Mouse (Mus musculus) forebrain, postnatal 0 days (tissue): ENCODE measurements around the gene Gigyf2. TPM values are rescaled to one million over a fixed set of nuclear protein-coding genes. Genes with fewer than 3 reads are reported as not detected.

ENCODE experiments used
- ATAC-seq: fragments of 200-750 bp; cut with Nextera tagmentation; 2 replicates; pipeline ENCODE4 v1.8.0; 2017; ENCODE audit warnings: mild to moderate bottlenecking, moderate library complexity
- DNase-seq: peaks from one replicate; pipeline ENCODE4 v3.0.0-alpha.2; 2015
- H3K27ac ChIP-seq: fragments of 300-500 bp; sonication (generic); 2 replicates; pipeline ENCODE4 v1.5.1; 2014; ENCODE audit warnings: low read depth, mild to moderate bottlenecking, antibody characterized with exemption, low read length, moderate library complexity, mixed read lengths
- H3K27me3 ChIP-seq: fragments of 300-500 bp; sonication (generic); 2 replicates; pipeline ENCODE4 v1.6.1; 2014; ENCODE audit warnings: mild to moderate bottlenecking, low read length, mixed read lengths; ENCODE audit not compliant: insufficient read depth
- H3K36me3 ChIP-seq: fragments of 300-500 bp; sonication (generic); 2 replicates; pipeline ENCODE4 v1.6.1; 2014; ENCODE audit warnings: mild to moderate bottlenecking, moderate library complexity; ENCODE audit not compliant: insufficient read depth
- H3K4me1 ChIP-seq: fragments of 300-500 bp; sonication (generic); 2 replicates; pipeline ENCODE4 v1.6.1; 2014; ENCODE audit warnings: antibody characterized with exemption; ENCODE audit not compliant: insufficient read depth
- H3K4me2 ChIP-seq: fragments of 300-500 bp; sonication (generic); 2 replicates; pipeline ENCODE4 v1.6.1; 2014; ENCODE audit warnings: low read depth, mild to moderate bottlenecking, moderate library complexity
- H3K4me3 ChIP-seq: fragments of 300-500 bp; sonication (generic); 2 replicates; pipeline ENCODE4 v1.5.1; 2014; ENCODE audit warnings: low read depth, low read length, mixed read lengths
- H3K9ac ChIP-seq: fragments of 300-500 bp; sonication (generic); 2 replicates; pipeline ENCODE4 v1.6.1; 2014; ENCODE audit warnings: mild to moderate bottlenecking
- H3K9me3 ChIP-seq: fragments of 300-500 bp; sonication (generic); 2 replicates; pipeline ENCODE4 v1.6.1; 2016; ENCODE audit warnings: low read length
- CTCF ChIP-seq: sonication (generic); IDR thresholded peaks from 2 replicates; pipeline ENCODE4 v1.5.1; 2016; ENCODE audit warnings: antibody characterized with exemption, control low read depth, low read depth
- WGBS: fragments of 180-500 bp; shearing (Covaris S2); extraction: QIAGEN DNeasy Blood & Tissue Kit; methylation state at CpG from one replicate; pipeline ENCODE4 v1.1.7; 2014; 5-methylcytosine and 5-hydroxymethylcytosine counted together
- polyA plus RNA-seq: library from polyadenylated mRNA; unstranded; fragments of >200 nt; fragmentation: Nextera tagmentation; extraction: Ambion mirVana; gene quantifications from 2 replicates; pipeline ENCODE4 v1.2.1, GENCODE M21; 2015
- total RNA-seq: library from RNA; depleted of rRNA; stranded (reverse); fragments of >200 nt; gene quantifications from 2 replicates; pipeline ENCODE4 v1.2.3, GENCODE M21; 2014

Gigyf2 gene
- total and polyA plus RNA-seq, 2 experiments from 2014 or later, result 44.3 to 69.0 TPM

DNA sequence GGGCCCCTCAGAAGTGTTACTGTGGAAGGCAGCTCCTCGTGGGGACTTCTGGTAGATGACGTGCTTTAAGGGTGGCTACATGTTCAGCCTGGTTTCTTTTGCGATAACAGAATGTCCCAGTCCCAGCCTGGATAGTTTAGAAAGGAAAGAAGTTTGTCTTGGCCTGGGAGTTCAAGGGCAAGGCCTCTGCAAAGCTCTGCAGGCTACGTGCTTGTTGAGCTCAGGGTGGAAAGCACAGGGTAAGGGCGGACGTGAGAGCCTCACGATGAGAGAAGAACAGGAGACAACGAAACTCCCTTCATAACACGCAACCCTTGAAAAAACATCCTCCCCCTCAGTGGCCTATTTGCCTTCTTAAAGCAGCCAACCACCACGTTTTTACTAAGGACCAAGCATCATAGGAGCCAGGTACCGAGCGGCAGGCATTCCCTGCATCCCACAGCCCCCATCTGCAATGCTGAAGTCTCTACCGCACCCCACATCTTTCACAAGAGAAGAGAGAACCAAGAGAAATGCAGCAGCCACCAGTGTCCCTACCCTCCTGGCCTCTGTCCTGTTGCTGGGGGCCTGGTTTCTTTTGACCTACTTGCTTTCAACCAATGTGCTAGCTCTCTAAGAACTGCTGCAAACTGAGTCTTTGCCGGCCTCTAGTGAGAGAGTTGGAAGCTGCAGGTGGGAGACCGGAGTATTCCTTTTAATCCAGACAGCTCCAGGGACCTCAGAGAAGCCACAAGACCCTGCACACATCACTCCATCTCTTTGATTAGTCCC, 34.2 kb upstream of the Gigyf2 start:
- 66% methylated on average over 15 of the region's 15 CpGs for WGBS
- Histone ChIP-seq H3K27me3 (no peaks in the 10 kb centered on the region), H3K9me3 (no peaks in the 10 kb centered on the region), H3K27ac (no peak overlapping the region), H3K9ac (no peak overlapping the region), H3K4me2 (no peak overlapping the region), H3K36me3 (no peaks in the 10 kb centered on the region), H3K4me3 (no peak overlapping the region), H3K4me1 (no peaks in the 10 kb centered on the region)
- ATAC-seq, result peak; percentile 84
- peak; percentile 65 for DNase-seq
- TF ChIP-seq CTCF, result peak; percentile 70

DNA sequence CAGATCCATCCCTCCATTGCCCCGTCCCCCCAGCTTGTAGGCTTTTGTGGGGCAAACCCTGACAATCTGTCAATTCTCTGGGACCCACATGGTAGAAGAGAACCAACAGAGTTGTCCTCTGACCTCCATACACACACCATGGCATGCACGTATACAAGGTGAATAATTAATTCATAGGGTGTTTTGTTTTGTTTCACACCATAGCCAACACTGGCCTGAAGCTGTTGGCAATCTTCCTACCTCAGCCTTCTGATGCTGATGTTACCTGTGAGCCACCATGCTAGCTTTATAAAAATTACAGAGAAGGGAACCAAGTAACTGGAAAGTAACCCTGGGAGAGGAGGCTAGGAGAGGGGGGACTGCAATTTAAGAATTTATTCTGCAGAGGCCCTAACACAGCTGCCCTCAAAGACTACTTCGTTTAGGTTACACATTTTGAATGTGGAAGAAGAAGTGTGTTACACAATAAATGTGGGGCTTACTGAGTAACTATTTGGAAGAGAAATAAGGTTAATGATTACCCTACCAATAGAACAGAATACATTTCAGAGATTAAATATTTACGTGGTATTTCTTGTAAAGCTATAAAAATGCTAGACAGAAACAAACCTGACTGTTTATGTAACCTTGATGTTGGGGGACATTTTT, 32.6 kb upstream of the Gigyf2 start:
- H3K27ac ChIP-seq, result no peak overlapping the region
- no peaks in the 10 kb centered on the region for H3K4me1 ChIP-seq
- no peaks in the 10 kb centered on the region for H3K36me3 ChIP-seq
- H3K9me3 ChIP-seq, result no peaks in the 10 kb centered on the region
- H3K4me2 ChIP-seq, result no peak overlapping the region
- TF ChIP-seq CTCF, result no peak
- DNase-seq (no peak), ATAC-seq (no peak)
- no peak overlapping the region for H3K4me3 ChIP-seq
- no peak overlapping the region for H3K9ac ChIP-seq
- 69% methylated on average over 4 of the region's 4 CpGs for WGBS
- no peaks in the 10 kb centered on the region for H3K27me3 ChIP-seq

DNA sequence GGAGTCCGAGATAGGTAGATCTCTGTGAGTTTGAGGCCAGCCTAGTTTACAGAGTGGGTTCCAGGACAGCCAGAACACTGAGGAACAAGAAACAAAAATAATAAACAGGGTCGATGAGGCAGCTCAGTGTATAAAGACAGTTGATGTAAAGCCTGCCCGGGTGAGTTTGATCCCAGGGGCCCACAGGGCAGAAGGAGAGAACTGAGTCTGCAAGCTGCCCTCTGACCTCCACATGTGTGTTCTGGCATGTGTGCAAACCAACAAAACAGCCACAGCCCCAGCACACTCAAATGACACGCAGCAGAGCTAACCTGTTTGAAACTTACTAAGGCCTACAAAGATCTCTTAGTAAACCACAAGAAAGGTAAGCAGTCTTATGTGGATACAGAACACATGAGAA, 31.8 kb upstream of the Gigyf2 start:
- no peak for TF ChIP-seq CTCF
- Histone ChIP-seq H3K27me3 (no peaks in the 10 kb centered on the region), H3K36me3 (no peaks in the 10 kb centered on the region), H3K9ac (no peak overlapping the region), H3K4me3 (no peak overlapping the region), H3K4me1 (no peaks in the 10 kb centered on the region), H3K27ac (no peak overlapping the region), H3K4me2 (no peak overlapping the region), H3K9me3 (no peaks in the 10 kb centered on the region)
- no peak for DNase-seq
- WGBS, result 72% methylated on average over 4 of the region's 4 CpGs
- no peak for ATAC-seq

DNA sequence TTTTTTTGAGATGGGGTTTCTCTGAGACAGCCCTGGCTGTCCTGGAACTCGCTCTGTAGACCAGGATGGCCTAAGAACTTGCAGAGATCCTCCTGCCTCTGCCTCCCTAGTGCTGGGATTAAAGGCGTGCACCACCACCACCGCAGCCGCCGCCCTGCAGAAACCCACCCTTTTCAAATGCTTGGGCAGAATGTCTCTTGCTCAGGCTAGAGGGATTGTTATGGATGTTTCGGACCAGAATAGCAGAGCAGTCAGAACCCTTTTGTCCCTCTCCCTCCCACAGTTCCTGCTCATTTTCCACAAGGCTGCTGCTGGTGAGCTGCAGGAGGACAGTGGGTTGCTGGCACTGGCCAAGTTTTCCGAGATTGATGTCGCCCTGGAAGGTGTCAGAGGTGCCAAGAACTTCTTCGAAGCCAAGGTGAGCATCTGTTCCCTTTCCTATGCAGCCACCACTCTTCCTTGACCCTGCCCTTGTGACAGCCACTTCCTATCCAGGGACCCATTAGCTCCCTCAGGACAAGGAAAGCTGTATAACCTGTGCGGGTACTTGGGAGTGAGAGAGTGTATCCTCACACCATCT, 29.4 kb upstream of the Gigyf2 start:
- WGBS, result 90% methylated on average over 10 of the region's 10 CpGs
- no peak overlapping the region for H3K9ac ChIP-seq
- DNase-seq (no peak), ATAC-seq (no peak)
- H3K27ac ChIP-seq, result no peak overlapping the region
- H3K9me3 ChIP-seq, result no peaks in the 10 kb centered on the region
- H3K4me2 ChIP-seq, result no peak overlapping the region
- H3K36me3 ChIP-seq, result no peaks in the 10 kb centered on the region
- no peak for TF ChIP-seq CTCF
- no peaks in the 10 kb centered on the region for H3K4me1 ChIP-seq
- no peaks in the 10 kb centered on the region for H3K27me3 ChIP-seq
- H3K4me3 ChIP-seq, result no peak overlapping the region

DNA sequence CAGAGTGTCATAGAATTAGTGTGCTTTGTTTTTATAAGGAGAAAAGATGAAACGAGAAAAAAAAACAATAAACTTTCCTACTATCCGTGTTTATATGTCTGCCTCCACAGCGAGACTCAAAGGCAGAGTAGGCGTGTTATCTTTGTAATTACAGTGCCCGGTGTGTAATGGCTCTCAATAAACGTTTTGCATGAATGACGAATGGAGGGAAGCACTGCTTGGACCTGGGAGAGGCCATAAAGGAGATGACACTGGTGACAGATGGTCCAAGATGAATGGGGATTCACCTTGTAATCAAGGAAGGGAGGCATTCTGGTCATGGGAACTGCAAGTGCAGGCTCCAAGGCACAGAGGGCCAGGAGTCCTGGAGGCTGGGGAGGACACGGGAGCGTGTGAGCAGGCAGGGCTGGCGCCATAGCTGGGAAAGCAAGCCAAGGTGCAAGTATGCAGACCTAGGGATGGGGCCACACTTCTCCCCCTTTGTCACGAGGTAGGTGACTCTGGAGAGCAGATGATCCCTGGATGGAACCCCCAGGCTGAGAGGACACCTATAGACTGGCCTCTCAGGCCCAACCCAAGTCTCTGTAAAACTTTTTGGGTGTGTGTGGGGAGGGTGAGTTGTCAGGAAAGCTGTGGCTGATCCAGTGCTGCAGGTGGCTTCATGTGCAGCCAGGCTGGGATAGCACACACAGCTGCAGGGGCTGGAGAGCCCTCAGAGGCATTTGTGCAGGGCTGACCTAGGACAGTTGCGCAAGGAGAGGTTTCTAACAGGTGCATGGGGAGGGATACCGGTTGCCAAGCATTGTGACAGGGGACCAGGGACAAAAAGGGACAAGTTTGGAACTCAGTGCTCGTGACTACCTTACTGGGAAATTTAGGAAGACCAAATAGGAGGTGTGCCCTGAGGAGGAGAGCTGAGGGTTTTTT, 26.2 kb upstream of the Gigyf2 start:
- no peak overlapping the region for H3K9ac ChIP-seq
- no peaks in the 10 kb centered on the region for H3K36me3 ChIP-seq
- DNase-seq, result no peak
- H3K4me1 ChIP-seq, result no peaks in the 10 kb centered on the region
- no peaks in the 10 kb centered on the region for H3K27me3 ChIP-seq
- no peak for TF ChIP-seq CTCF
- no peak overlapping the region for H3K4me3 ChIP-seq
- WGBS, result 77% methylated on average over 14 of the region's 14 CpGs
- no peak for ATAC-seq
- no peak overlapping the region for H3K4me2 ChIP-seq
- H3K9me3 ChIP-seq, result no peaks in the 10 kb centered on the region
- no peak overlapping the region for H3K27ac ChIP-seq

DNA sequence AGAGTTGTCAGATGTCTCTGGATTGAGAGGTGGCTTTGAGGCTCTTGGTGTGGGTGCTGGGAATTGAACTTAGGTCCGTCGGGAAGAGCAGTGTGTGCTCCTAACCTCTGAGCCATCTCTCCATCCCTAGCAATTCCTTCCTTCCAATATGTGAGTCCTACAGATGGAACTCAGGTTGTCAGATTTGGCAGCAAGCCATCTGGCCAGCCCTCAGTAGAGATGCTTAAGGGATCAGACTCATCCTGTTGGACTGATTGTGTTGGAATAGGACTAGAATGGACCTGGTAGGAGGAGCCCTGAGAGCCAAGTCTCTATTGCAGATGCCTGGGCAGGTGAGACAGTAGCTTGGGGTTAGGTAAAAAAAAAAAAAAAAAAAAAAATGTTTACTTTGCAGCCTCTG, 24.8 kb upstream of the Gigyf2 start:
- Histone ChIP-seq H3K9me3 (no peaks in the 10 kb centered on the region), H3K9ac (no peak overlapping the region), H3K4me3 (no peak overlapping the region), H3K27me3 (no peaks in the 10 kb centered on the region), H3K36me3 (no peaks in the 10 kb centered on the region), H3K27ac (no peak overlapping the region), H3K4me2 (no peak overlapping the region), H3K4me1 (no peaks in the 10 kb centered on the region)
- ATAC-seq, result no peak
- 84% methylated on average over 2 of the region's 2 CpGs for WGBS
- no peak for DNase-seq
- no peak for TF ChIP-seq CTCF
